Mouse (Mus musculus) MN1 (cell line): ENCODE results near the gene Atp11a.

Experiments
- DNase-seq: peaks from one replicate; pipeline ENCODE4 v3.0.0-alpha.2; 2016; ENCODE audit warnings: low spot score

Atp11a gene

DNA sequence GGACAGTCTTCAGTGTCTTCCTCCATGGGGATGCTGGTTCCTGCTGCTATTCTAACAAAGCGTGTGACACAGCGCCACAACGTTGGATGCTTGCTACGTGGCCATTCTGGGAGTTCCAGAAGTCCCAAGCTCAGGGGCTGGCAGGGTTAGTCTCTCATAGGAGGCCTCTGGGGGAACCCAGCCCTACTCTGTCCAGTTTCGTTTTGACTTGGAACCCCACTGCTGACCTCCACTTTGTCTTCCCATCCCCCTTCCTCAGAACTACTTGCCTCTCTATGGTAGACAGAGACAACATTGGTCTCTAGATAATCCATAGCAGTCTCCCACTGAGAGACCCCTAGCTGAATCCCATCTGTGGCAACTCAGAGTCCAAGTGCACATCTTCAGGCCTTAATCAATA lies 149.8 kb downstream of the Atp11a start:
- no peak for DNase-seq

DNA sequence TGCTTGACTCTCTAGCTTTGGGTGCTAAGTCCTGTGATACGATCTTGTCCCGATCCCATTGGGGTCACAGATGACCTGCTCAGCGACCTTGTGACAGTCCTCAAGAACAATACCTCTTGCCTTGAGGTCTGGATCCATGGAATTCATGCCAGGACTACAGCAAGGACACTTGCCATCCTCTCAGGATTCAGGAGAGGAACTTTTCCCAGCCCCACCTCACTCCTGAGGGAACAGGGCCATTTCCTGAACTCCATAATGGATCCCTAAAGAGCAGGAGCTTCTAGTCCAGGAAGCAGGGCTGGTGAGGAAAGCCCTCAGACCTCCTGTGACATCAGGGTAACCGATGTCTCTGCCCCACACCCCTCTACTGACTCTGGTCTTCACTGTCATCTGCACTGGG lies 150.9 kb downstream of the Atp11a start:
- DNase-seq: no peak

DNA sequence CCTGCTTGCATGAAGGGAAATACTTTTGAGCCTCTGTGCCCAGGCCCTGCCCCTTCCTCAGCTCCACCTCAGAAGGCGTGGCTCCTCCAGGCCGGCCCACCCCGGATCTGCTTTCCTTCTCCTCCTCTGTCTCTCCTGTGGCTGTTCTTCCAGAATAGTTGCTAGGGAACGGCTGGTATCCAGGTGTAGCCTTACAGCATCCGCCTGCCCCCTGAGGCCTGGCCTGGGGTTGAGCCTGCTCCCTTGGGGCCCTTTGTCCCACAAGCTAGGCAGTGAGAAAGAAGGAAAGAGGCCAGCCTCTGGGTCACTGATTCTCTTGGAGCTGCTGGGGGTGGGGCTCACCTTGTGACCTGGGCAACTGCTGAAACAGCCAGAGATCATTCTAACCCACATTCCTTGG lies 155.2 kb downstream of the Atp11a start:
- DNase-seq: no peak

DNA sequence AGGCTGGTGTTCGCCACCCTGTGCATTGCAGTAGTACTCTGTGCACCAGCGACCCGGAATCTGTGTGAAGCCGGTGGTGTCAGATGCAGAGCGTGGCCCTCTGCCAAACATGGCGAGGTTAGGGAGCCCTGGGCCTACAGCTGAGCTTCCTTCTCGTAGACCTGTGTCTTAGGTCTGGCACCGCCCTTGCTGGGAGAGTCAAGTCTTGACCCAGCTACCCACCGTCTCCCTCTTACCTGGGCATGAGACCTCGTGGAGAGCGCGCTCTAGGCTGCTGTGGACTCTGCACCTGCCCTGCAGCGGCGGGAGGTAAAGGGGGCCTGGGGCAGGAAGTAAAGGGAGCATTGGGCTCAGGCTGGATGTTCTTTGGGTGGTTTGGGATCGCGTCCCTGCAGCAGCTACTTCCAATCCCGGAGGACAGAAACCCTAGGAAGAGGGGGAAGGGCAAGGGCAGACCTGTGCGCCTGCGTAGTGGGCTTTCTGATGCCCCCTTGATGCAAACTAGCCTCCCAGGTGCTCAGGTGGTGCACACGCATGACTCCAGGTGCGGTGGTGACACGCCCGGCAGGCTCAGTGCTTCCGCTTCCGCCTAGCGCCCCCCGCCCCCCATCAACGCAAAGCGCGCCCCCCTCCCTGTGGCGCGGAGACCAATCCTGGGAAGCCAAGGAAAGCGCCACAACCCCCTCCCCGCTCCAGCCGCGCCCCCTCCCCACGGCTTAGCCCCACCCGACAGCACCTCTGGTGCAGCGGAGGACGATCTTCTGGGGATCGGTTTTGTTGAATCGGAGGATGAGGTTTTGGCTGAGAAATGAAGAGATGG lies 158.6 kb downstream of the Atp11a start:
- DNase-seq: no peak

DNA sequence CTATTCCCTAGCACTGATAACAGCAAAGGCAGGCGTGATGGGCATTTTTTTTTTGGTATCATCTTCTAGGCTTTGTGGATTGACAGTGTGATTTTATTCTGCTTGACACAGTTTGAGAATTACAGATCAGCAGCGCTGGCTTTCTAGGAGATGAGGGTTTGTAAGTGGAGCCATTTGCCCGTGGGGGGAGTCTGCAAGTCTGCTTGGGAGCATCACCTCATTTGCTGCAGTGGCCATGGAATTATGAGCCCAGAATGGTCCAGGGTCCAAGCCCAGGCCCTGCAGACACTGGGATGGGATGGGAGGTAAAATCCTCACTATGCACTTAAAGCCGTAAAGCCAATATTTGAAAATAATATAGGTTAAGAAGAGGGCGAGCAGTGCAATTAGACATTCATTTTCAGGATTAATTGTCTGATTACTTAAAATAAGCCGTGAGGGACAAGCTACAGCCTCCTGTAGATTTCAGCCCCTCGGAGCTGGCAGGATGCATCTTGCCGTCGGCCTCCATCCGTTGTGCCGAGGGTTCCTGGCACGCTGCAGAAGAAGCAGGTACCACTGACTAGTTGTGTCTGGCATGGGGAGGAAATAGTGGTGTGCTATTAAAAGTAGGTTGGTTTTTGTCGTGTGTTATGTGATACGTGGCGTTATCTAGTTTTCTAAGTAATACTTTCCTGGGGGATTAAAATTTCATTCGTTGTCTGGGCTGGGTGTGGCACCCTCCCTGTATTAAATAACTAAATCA lies 159.5 kb downstream of the Atp11a start:
- DNase-seq: no peak

DNA sequence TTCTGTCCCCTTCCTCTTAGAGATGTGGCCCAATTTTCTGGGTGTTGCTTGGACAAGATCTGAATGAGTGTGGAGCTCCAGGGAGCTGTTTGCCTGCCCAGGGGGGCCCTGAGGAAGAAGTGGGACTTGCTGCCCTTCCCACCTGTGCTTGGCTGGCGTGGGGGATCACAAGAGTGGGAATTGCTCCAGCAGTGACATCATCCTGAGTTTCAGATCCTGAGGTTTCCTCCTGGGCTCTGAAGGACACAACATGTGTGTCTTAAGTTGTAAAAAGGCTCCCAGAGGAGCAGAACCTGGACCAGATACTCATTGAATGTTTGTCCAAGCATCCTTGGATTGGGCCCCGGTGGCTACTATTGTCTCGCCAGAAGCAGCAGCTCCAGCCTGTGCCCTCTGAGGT lies 160.2 kb downstream of the Atp11a start:
- no peak for DNase-seq

DNA sequence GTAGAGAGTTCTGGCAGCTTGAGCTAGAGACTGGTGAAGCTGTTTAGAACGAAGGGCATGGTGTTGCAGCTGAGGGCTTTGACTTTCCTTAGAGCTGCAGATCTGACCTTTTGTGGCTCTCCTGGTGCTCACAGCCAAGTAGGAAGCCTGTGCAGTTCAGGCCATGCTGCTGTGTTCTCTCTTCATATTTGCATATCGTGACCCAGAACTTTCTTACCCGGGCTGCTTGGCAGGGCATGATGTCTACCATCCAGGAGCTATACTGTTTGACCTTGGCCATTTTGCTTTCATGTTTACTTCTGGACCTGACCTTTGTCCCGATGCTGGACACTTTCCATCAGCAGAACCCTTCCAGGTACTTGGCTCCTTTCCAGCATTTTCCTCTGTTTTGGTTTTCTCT lies 161.0 kb downstream of the Atp11a start:
- no peak for DNase-seq
